Mouse (Mus musculus) brain, embryonic 14.5 days (tissue): Measurements from ENCODE around the gene Lrrc56.

Experiments used
- CTCF ChIP-seq: fragments of 200-500 bp; IDR thresholded peaks from 2 replicates; pipeline ENCODE4 v1.5.1; 2012; ENCODE audit warnings: inconsistent platforms, mild to moderate bottlenecking, moderate library complexity, borderline replicate concordance; ENCODE audit not compliant: insufficient read depth, insufficient read length; ENCODE audit errors: extremely low read depth
- POLR2A ChIP-seq: fragments of 200-500 bp; IDR thresholded peaks from 2 replicates; pipeline ENCODE4 v1.6.1; 2012; ENCODE audit warnings: mild to moderate bottlenecking, inconsistent platforms, borderline replicate concordance; ENCODE audit not compliant: poor library complexity, insufficient read depth, insufficient read length, severe bottlenecking; ENCODE audit errors: extremely low read depth

GRCm38 (mm10) chr7:141213605-141214235 is 19.8 kb downstream of the Lrrc56 start, which contains the start of gene Lmntd2:
- TF ChIP-seq CTCF = no peak
- TF ChIP-seq POLR2A = no peak
